Mouse (Mus musculus): ENCODE data around the gene Nfkbia. TPM values are rescaled to one million over a fixed set of nuclear protein-coding genes. Genes with fewer than 3 reads are reported as not detected.
A peak's percentile ranks its signal among the peaks of the same experiment; 100 is the strongest.

The Nfkbia gene
- polyA plus RNA-seq, 1 experiment from 2014 or later: 86.6 TPM

GRCm38 (mm10) chr12:55492941-55493340, 494 bp upstream of the Nfkbia start:
- H3K27ac ChIP-seq (ENCODE audit: low read length): peak overlapping the region; percentile 100
- no peak for ATAC-seq (ENCODE audit: insufficient read depth, low FRiP score)
- H3K9ac ChIP-seq (ENCODE audit: low read length): peak overlapping the region; percentile 99
- peak overlapping the region; percentile 88 for H3K4me3 ChIP-seq (replicated peaks; ENCODE audit: low read length)
- H3K4me2 ChIP-seq (ENCODE audit: low read depth, low read length): peak overlapping the region; percentile 87
- H3K4me1 ChIP-seq (ENCODE audit: control insufficient read depth, insufficient read depth, low read length): peaks cover 31% of the 10 kb centered on the region
- no peaks in the 10 kb centered on the region for H3K9me3 ChIP-seq (replicated peaks; ENCODE audit: control insufficient read depth, low read length)
- 3% methylated on average over 12 of the region's 12 CpGs for WGBS
- no peaks in the 10 kb centered on the region for H3K27me3 ChIP-seq (ENCODE audit: control insufficient read depth, insufficient read depth, low read length)
- 0 out of 2 replicates have a peak, but pooled peaks cover 4% of the 10 kb centered on the region for H3K36me3 ChIP-seq (ENCODE audit: control insufficient read depth, insufficient read depth, low read length)

- Histone ChIP-seq H3K36me3 (ENCODE audit: control insufficient read depth, insufficient read depth, low read length) (0 out of 2 replicates have a peak, but pooled peaks cover 4% of the 10 kb centered on the region), H3K4me3 (replicated peaks; ENCODE audit: low read length) (peak overlapping the region; percentile 88), H3K4me2 (ENCODE audit: low read depth, low read length) (peak overlapping the region; percentile 88), H3K9ac (ENCODE audit: low read length) (peak overlapping the region; percentile 99), H3K27me3 (ENCODE audit: control insufficient read depth, insufficient read depth, low read length) (no peaks in the 10 kb centered on the region), H3K27ac (ENCODE audit: low read length) (peak overlapping the region; percentile 100), H3K9me3 (replicated peaks; ENCODE audit: control insufficient read depth, low read length) (no peaks in the 10 kb centered on the region), H3K4me1 (ENCODE audit: control insufficient read depth, insufficient read depth, low read length) (peaks cover 31% of the 10 kb centered on the region)
- under 1% methylated on average over 34 of the region's 57 CpGs for WGBS
- peak; percentile 87 for ATAC-seq (ENCODE audit: insufficient read depth, low FRiP score)
Observed at GRCm38 (mm10) chr12:55491516-55492183, 797 bp downstream of the Nfkbia start.

DNA sequence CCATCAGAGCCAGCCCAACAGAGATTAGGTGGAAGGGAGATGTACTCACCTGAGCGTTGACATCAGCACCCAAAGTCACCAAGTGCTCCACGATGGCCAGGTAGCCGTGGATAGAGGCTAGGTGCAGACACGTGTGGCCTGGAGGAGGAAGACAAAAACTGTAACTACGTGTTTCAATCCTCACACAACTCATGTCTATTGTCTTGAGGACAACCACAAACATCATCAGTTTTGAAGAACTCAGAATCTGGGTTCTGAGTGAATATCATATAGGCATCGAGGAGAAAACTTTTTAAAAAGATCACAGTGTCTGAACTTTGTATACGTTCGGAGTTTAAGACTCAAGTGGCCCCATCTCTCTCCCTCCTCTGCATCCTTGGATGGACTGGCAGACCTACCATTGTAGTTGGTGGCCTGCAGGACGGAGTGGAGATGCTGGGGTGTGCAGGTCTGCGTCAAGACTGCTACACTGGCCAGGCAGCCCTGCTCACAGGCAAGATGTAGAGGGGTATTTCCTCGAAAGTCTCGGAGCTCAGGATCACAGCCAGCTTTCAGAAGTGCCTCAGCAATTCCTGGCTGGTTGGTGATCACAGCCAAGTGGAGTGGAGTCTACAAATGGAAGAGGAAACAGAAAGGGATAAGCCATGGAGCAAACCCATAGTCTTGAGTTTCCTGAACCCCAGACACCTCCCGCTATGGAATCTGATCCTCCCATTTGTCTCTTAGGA, 1.6 kb downstream of the Nfkbia start:
- Histone ChIP-seq H3K4me1 (ENCODE audit: control insufficient read depth, insufficient read depth, low read length) (peaks cover 26% of the 10 kb centered on the region), H3K27ac (ENCODE audit: low read length) (peak overlapping the region; percentile 100), H3K36me3 (ENCODE audit: control insufficient read depth, insufficient read depth, low read length) (0 out of 2 replicates have a peak, but pooled peaks cover 4% of the 10 kb centered on the region), H3K4me3 (replicated peaks; ENCODE audit: low read length) (peak overlapping the region; percentile 88), H3K9me3 (replicated peaks; ENCODE audit: control insufficient read depth, low read length) (no peaks in the 10 kb centered on the region), H3K4me2 (ENCODE audit: low read depth, low read length) (peak overlapping the region; percentile 88), H3K9ac (ENCODE audit: low read length) (peak overlapping the region; percentile 99), H3K27me3 (ENCODE audit: control insufficient read depth, insufficient read depth, low read length) (no peaks in the 10 kb centered on the region)
- 69% methylated on average over 13 of the region's 13 CpGs for WGBS
- no peak for ATAC-seq (ENCODE audit: insufficient read depth, low FRiP score)

- no peak for ATAC-seq (ENCODE audit: insufficient read depth, low FRiP score)
- Histone ChIP-seq H3K27ac (ENCODE audit: low read length) (peak overlapping the region; percentile 63), H3K9ac (ENCODE audit: low read length) (peak overlapping the region; percentile 99; the same call in 1 of the 2 replicates), H3K9me3 (replicated peaks; ENCODE audit: control insufficient read depth, low read length) (no peaks in the 10 kb centered on the region), H3K36me3 (ENCODE audit: control insufficient read depth, insufficient read depth, low read length) (0 out of 2 replicates have a peak, but pooled peaks cover 4% of the 10 kb centered on the region), H3K4me1 (ENCODE audit: control insufficient read depth, insufficient read depth, low read length) (peaks cover 26% of the 10 kb centered on the region), H3K4me3 (replicated peaks; ENCODE audit: low read length) (peak overlapping the region; percentile 88), H3K27me3 (ENCODE audit: control insufficient read depth, insufficient read depth, low read length) (no peaks in the 10 kb centered on the region), H3K4me2 (ENCODE audit: low read depth, low read length) (peak overlapping the region; percentile 88)
- WGBS: 63% methylated on average over 14 of the region's 14 CpGs
Observed at GRCm38 (mm10) chr12:55489986-55490721, 2.3 kb downstream of the Nfkbia start.

GRCm38 (mm10) chr12:55488661-55489447, 3.6 kb downstream of the Nfkbia start:
- H3K4me1 ChIP-seq (ENCODE audit: control insufficient read depth, insufficient read depth, low read length): peaks cover 26% of the 10 kb centered on the region
- peak overlapping the region; percentile 54 for H3K27ac ChIP-seq (ENCODE audit: low read length)
- H3K9ac ChIP-seq (ENCODE audit: low read length): no peak overlapping the region
- no peak overlapping the region for H3K4me3 ChIP-seq (replicated peaks; ENCODE audit: low read length)
- ATAC-seq (ENCODE audit: insufficient read depth, low FRiP score): no peak
- H3K9me3 ChIP-seq (replicated peaks; ENCODE audit: control insufficient read depth, low read length): no peaks in the 10 kb centered on the region
- 81% methylated on average over 13 of the region's 13 CpGs for WGBS
- no peak overlapping the region for H3K4me2 ChIP-seq (ENCODE audit: low read depth, low read length)
- no peaks in the 10 kb centered on the region for H3K27me3 ChIP-seq (ENCODE audit: control insufficient read depth, insufficient read depth, low read length)
- 0 out of 2 replicates have a peak, but pooled peaks cover 4% of the 10 kb centered on the region for H3K36me3 ChIP-seq (ENCODE audit: control insufficient read depth, insufficient read depth, low read length)

- no peak overlapping the region for H3K4me3 ChIP-seq (replicated peaks; ENCODE audit: low read length)
- ATAC-seq (ENCODE audit: insufficient read depth, low FRiP score): no peak
- WGBS: 90% methylated on average over 7 of the region's 7 CpGs
- H3K4me1 ChIP-seq (ENCODE audit: control insufficient read depth, insufficient read depth, low read length): peaks cover 18% of the 10 kb centered on the region
- H3K9me3 ChIP-seq (replicated peaks; ENCODE audit: control insufficient read depth, low read length): no peaks in the 10 kb centered on the region
- H3K36me3 ChIP-seq (ENCODE audit: control insufficient read depth, insufficient read depth, low read length): 0 out of 2 replicates have a peak, but pooled peaks cover 4% of the 10 kb centered on the region
- H3K4me2 ChIP-seq (ENCODE audit: low read depth, low read length): no peak overlapping the region
- H3K27me3 ChIP-seq (ENCODE audit: control insufficient read depth, insufficient read depth, low read length): no peaks in the 10 kb centered on the region
- peak overlapping the region; percentile 29; the same call in 1 of the 2 replicates for H3K27ac ChIP-seq (ENCODE audit: low read length)
- H3K9ac ChIP-seq (ENCODE audit: low read length): no peak overlapping the region
Observed at GRCm38 (mm10) chr12:55487843-55488660, 4.4 kb downstream of the Nfkbia start.

DNA sequence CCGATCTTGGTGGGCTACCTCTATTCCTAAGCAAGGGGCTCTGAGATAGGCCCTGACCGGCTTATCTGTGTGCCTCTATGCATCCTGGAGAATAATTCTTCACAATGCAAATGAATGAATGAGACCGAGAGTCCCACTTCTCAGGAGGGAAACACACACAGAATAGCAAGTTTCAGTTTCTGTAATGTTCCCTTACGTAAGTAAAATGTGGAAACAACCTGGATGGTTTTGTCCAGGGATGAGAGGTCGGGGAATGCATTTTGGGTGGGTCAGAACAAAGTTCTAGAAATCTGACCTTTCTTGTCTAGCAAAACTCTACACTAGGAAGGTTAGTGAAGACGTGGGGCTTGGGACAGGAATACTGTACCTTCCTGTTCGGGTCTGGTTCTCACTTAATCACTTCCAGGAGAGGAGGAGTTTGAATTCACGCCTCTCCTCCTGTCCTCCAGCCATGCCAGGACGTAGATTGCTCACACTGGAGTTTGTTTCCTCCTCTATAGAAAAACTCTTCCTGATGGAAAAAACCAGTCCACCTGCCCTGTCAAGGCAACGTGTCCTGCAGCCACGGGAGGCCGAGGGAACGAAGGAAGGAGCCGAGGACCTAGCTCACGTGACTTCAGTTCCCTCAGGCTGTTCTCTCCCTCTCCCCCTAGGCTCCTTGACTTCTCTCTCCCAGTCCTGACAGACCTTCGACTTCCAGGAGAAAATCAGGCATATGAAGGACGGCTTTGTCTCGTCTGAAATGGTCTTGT, 5.3 kb downstream of the Nfkbia start:
- H3K9me3 ChIP-seq (replicated peaks; ENCODE audit: control insufficient read depth, low read length): no peaks in the 10 kb centered on the region
- peaks cover 18% of the 10 kb centered on the region for H3K4me1 ChIP-seq (ENCODE audit: control insufficient read depth, insufficient read depth, low read length)
- no peak overlapping the region for H3K4me2 ChIP-seq (ENCODE audit: low read depth, low read length)
- peak overlapping the region; percentile 29; the same call in 1 of the 2 replicates for H3K27ac ChIP-seq (ENCODE audit: low read length)
- H3K27me3 ChIP-seq (ENCODE audit: control insufficient read depth, insufficient read depth, low read length): no peaks in the 10 kb centered on the region
- no peak overlapping the region for H3K9ac ChIP-seq (ENCODE audit: low read length)
- H3K4me3 ChIP-seq (replicated peaks; ENCODE audit: low read length): no peak overlapping the region
- no peak for ATAC-seq (ENCODE audit: insufficient read depth, low FRiP score)
- WGBS: 63% methylated on average over 18 of the region's 18 CpGs
- H3K36me3 ChIP-seq (ENCODE audit: control insufficient read depth, insufficient read depth, low read length): 0 out of 2 replicates have a peak, but pooled peaks cover 4% of the 10 kb centered on the region

Data from stomach, embryonic 16.5 days (tissue).